Mouse (Mus musculus) midbrain, embryonic 13.5 days (tissue): Measurements from ENCODE around the gene Dnah12. TPM values are rescaled to one million over a fixed set of nuclear protein-coding genes. Genes with fewer than 3 reads are reported as not detected.

ENCODE experiments used
- ATAC-seq: fragments of 200-750 bp; cut with Nextera tagmentation; 2 replicates; pipeline ENCODE4 v1.8.0; 2017; ENCODE audit warnings: mild to moderate bottlenecking, moderate TSS enrichment, moderate library complexity
- H3K27ac ChIP-seq: fragments of 300-500 bp; sonication (generic); 2 replicates; pipeline ENCODE4 v1.5.1; 2015; ENCODE audit warnings: inconsistent platforms, mild to moderate bottlenecking, moderate library complexity
- H3K27me3 ChIP-seq: fragments of 300-500 bp; sonication (generic); 2 replicates; pipeline ENCODE4 v1.6.1; 2015; ENCODE audit warnings: mild to moderate bottlenecking, inconsistent platforms
- H3K36me3 ChIP-seq: fragments of 300-500 bp; sonication (generic); 2 replicates; pipeline ENCODE4 v1.6.1; 2015; ENCODE audit warnings: mild to moderate bottlenecking, inconsistent platforms
- H3K4me1 ChIP-seq: fragments of 300-500 bp; sonication (generic); replicated peaks from 2 replicates; pipeline ENCODE4 v1.6.1; 2015; ENCODE audit warnings: inconsistent platforms
- H3K4me2 ChIP-seq: fragments of 300-500 bp; sonication (generic); replicated peaks from 2 replicates; pipeline ENCODE4 v1.6.1; 2015; ENCODE audit warnings: moderate library complexity, mild to moderate bottlenecking, inconsistent platforms
- H3K4me3 ChIP-seq: fragments of 300-500 bp; sonication (generic); replicated peaks from 2 replicates; pipeline ENCODE4 v1.5.1; 2015; ENCODE audit warnings: mild to moderate bottlenecking, inconsistent platforms
- H3K9ac ChIP-seq: fragments of 300-500 bp; sonication (generic); replicated peaks from 2 replicates; pipeline ENCODE4 v1.6.1; 2015; ENCODE audit warnings: mild to moderate bottlenecking, inconsistent platforms
- H3K9me3 ChIP-seq: fragments of 300-500 bp; sonication (generic); 2 replicates; pipeline ENCODE4 v1.6.1; 2016; ENCODE audit warnings: mild to moderate bottlenecking, inconsistent platforms
- WGBS: fragments of 180-500 bp; shearing (Covaris S2); methylation state at CpG from one replicate; pipeline ENCODE4 v1.1.7; 2015; 5-methylcytosine and 5-hydroxymethylcytosine counted together
- polyA plus RNA-seq: library from polyadenylated mRNA; unstranded; fragments of >200 nt; fragmentation: Nextera tagmentation; extraction: Ambion mirVana; gene quantifications from 2 replicates; pipeline ENCODE4 v1.2.1, GENCODE M21; 2015

Gene Dnah12
- polyA plus RNA-seq, 1 experiment from 2014 or later: 0.05 TPM

- no peaks in the 10 kb centered on the region for H3K36me3 ChIP-seq
- H3K27me3 ChIP-seq: no peaks in the 10 kb centered on the region
- H3K4me1 ChIP-seq: no peaks in the 10 kb centered on the region
- H3K9ac ChIP-seq: no peak overlapping the region
- no peak overlapping the region for H3K27ac ChIP-seq
- WGBS: 79% methylated on average over 4 of the region's 4 CpGs
- ATAC-seq: no peak
- H3K4me2 ChIP-seq: no peak overlapping the region
- H3K4me3 ChIP-seq: no peak overlapping the region
- no peaks in the 10 kb centered on the region for H3K9me3 ChIP-seq
These were observed 123.7 kb downstream of the Dnah12 start for GRCm38 (mm10) chr14:26816785-26817184.

GRCm38 (mm10) chr14:26826020-26826419 is 132.9 kb downstream of the Dnah12 start:
- H3K4me3 ChIP-seq: no peak overlapping the region
- no peak overlapping the region for H3K9ac ChIP-seq
- H3K4me1 ChIP-seq: no peaks in the 10 kb centered on the region
- ATAC-seq: no peak
- no peaks in the 10 kb centered on the region for H3K36me3 ChIP-seq
- H3K27ac ChIP-seq: no peak overlapping the region
- WGBS: 95% methylated on average over 2 of the region's 2 CpGs
- no peak overlapping the region for H3K4me2 ChIP-seq
- H3K9me3 ChIP-seq: no peaks in the 10 kb centered on the region
- H3K27me3 ChIP-seq: no peaks in the 10 kb centered on the region

DNA sequence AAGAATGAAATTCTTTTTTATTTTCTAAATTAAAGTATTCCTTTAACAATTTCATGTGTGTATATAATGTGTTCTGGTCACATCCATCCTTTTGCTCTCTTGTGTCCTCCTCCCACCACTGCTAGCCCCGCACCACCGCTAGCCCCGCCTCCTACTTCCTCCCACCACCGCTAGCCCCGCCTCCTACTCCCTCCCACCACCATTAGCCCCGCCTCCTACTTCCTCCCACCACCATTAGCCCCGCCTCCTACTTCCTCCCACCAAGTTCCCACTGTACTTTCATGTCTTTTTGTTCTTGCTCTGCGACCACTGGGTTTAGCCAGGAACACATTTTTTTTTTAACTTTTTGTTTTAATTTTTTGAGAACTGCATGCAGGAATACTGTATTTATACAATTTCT is 160.0 kb downstream of the Dnah12 start:
- no peaks in the 10 kb centered on the region for H3K36me3 ChIP-seq
- no peak overlapping the region for H3K4me2 ChIP-seq
- ATAC-seq: no peak
- H3K27ac ChIP-seq: no peak overlapping the region
- 81% methylated on average over 8 of the region's 8 CpGs for WGBS
- no peaks in the 10 kb centered on the region for H3K27me3 ChIP-seq
- no peaks in the 10 kb centered on the region for H3K4me1 ChIP-seq
- H3K4me3 ChIP-seq: no peak overlapping the region
- no peak overlapping the region for H3K9ac ChIP-seq
- H3K9me3 ChIP-seq: no peaks in the 10 kb centered on the region

DNA sequence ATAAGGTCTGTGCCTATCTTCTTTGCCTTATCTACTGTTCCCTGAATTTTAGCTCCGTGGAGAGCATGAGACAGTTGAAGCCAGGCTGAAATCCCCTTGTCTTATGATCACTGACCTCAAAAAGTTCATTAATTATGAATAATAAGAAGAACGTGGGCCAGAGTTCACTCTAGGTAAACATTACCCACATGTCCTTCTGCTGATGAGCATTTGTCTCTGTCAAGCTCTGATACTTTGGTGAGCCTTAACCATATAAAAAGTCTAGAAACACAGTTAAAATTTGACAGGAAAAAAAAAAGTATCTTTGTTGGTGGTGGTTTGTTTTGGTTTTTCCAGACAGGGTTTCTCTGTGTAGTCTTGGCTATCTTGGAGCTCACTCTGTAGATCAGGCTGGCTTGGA is 161.0 kb downstream of the Dnah12 start:
- no peaks in the 10 kb centered on the region for H3K4me1 ChIP-seq
- H3K4me2 ChIP-seq: no peak overlapping the region
- WGBS: 84% methylated on average over 2 of the region's 2 CpGs
- H3K9ac ChIP-seq: no peak overlapping the region
- no peak for ATAC-seq
- H3K27me3 ChIP-seq: no peaks in the 10 kb centered on the region
- H3K9me3 ChIP-seq: no peaks in the 10 kb centered on the region
- H3K27ac ChIP-seq: no peak overlapping the region
- H3K36me3 ChIP-seq: no peaks in the 10 kb centered on the region
- H3K4me3 ChIP-seq: no peak overlapping the region

DNA sequence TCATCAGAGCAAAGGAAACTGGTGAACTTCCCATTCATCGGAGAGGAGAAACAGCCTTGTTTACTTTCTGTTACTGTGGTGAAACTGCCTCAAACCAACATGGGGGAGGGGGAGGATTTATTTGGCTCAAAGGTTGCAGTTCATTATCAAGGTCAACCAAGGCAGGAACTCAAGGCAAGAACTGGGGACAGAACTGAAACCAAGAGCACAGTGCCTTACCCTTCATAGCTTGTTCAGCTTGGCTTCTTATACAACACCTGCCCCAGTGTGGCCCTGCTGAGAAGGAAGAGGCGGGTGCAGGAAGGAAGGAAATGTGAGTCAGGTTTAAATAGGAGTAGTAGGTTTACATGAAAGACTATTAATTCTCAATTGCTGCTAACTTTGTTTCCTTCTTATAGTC is 165.3 kb downstream of the Dnah12 start:
- WGBS: 88% methylated on average over 2 of the region's 2 CpGs
- Histone ChIP-seq H3K36me3 (no peaks in the 10 kb centered on the region), H3K4me2 (no peak overlapping the region), H3K9ac (no peak overlapping the region), H3K4me1 (no peaks in the 10 kb centered on the region), H3K4me3 (no peak overlapping the region), H3K9me3 (no peaks in the 10 kb centered on the region), H3K27ac (no peak overlapping the region), H3K27me3 (no peaks in the 10 kb centered on the region)
- no peak for ATAC-seq

- WGBS: 97% methylated on average over 3 of the region's 3 CpGs
- no peak overlapping the region for H3K4me2 ChIP-seq
- no peaks in the 10 kb centered on the region for H3K27me3 ChIP-seq
- ATAC-seq: no peak
- no peaks in the 10 kb centered on the region for H3K36me3 ChIP-seq
- no peak overlapping the region for H3K4me3 ChIP-seq
- H3K27ac ChIP-seq: no peak overlapping the region
- H3K9ac ChIP-seq: no peak overlapping the region
- H3K4me1 ChIP-seq: no peaks in the 10 kb centered on the region
- H3K9me3 ChIP-seq: no peaks in the 10 kb centered on the region
These were observed 165.9 kb downstream of the Dnah12 start for GRCm38 (mm10) chr14:26859024-26859423.

GRCm38 (mm10) chr14:26867356-26867755 is 174.3 kb downstream of the Dnah12 start:
- Histone ChIP-seq H3K4me3 (no peak overlapping the region), H3K9ac (no peak overlapping the region), H3K4me1 (no peaks in the 10 kb centered on the region), H3K9me3 (no peaks in the 10 kb centered on the region), H3K36me3 (no peaks in the 10 kb centered on the region), H3K27me3 (no peaks in the 10 kb centered on the region), H3K27ac (no peak overlapping the region), H3K4me2 (no peak overlapping the region)
- no peak for ATAC-seq
- 70% methylated on average over 9 of the region's 9 CpGs for WGBS

- no peaks in the 10 kb centered on the region for H3K36me3 ChIP-seq
- H3K4me3 ChIP-seq: no peak overlapping the region
- no peak for ATAC-seq
- H3K27me3 ChIP-seq: no peaks in the 10 kb centered on the region
- H3K9me3 ChIP-seq: no peaks in the 10 kb centered on the region
- WGBS: 93% methylated on average over 5 of the region's 5 CpGs
- H3K27ac ChIP-seq: no peak overlapping the region
- H3K4me2 ChIP-seq: no peak overlapping the region
- H3K9ac ChIP-seq: no peak overlapping the region
- no peaks in the 10 kb centered on the region for H3K4me1 ChIP-seq
These were observed 175.2 kb downstream of the Dnah12 start for GRCm38 (mm10) chr14:26868299-26868698.

DNA sequence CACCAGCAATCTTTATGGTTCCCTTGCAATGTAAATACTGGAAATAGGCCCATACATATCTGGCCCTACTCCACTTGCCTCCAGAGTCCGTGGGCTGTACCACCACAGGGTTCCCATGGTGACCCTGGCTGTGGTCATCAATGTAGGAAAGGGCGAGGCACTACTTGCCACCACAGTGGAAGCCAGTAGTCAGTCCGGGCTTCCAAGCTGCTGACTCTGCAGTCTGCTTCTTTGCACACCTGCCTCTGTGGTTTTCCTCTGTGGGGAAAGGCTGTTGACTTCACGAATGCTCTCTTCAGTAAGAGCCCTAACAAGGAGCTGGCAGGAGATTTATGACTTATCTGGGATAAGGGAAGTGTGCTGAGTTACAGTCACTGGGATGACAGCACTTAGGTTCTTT is 185.7 kb downstream of the Dnah12 start:
- no peak for ATAC-seq
- WGBS: 86% methylated on average over 4 of the region's 4 CpGs
- H3K4me3 ChIP-seq: no peak overlapping the region

GRCm38 (mm10) chr14:26879976-26880375 is 186.9 kb downstream of the Dnah12 start:
- Histone ChIP-seq H3K4me2 (no peak overlapping the region), H3K9me3 (no peaks in the 10 kb centered on the region), H3K4me1 (no peaks in the 10 kb centered on the region), H3K27me3 (no peaks in the 10 kb centered on the region), H3K4me3 (no peak overlapping the region), H3K27ac (no peak overlapping the region), H3K9ac (no peak overlapping the region), H3K36me3 (no peaks in the 10 kb centered on the region)
- 80% methylated on average over 2 of the region's 2 CpGs for WGBS
- ATAC-seq: no peak

More for the DNA sequence above, 185.7 kb downstream of the Dnah12 start:
- Histone ChIP-seq H3K36me3 (no peaks in the 10 kb centered on the region), H3K27me3 (no peaks in the 10 kb centered on the region), H3K27ac (no peak overlapping the region), H3K4me1 (no peaks in the 10 kb centered on the region), H3K9ac (no peak overlapping the region), H3K9me3 (no peaks in the 10 kb centered on the region), H3K4me2 (no peak overlapping the region)

DNA sequence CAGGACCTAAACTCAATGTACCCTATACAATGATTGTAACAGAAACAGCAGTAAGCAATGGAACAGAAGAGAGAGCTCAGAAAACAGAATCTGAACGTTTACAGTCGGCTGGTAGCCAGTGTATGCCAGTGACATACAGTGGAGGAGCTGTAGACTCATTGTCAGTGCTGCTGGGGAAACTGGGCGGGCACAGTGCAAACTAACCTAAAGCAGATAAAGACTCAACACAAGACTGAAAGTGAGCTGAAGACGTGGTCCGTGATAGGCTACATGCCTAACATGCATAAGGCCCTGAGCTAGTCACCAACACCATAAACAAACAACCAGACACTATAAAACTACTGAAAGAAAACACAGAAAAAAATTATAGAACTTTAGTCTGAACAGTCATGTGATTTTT is 188.6 kb downstream of the Dnah12 start:
- no peaks in the 10 kb centered on the region for H3K27me3 ChIP-seq
- no peaks in the 10 kb centered on the region for H3K4me1 ChIP-seq
- no peak overlapping the region for H3K9ac ChIP-seq
- H3K4me2 ChIP-seq: no peak overlapping the region
- no peak overlapping the region for H3K4me3 ChIP-seq
- no peak for ATAC-seq
- no peak overlapping the region for H3K27ac ChIP-seq
- no peaks in the 10 kb centered on the region for H3K36me3 ChIP-seq
- no peaks in the 10 kb centered on the region for H3K9me3 ChIP-seq
- 89% methylated on average over 5 of the region's 5 CpGs for WGBS

- Histone ChIP-seq H3K4me2 (no peak overlapping the region), H3K9ac (no peak overlapping the region), H3K36me3 (no peaks in the 10 kb centered on the region), H3K4me3 (no peak overlapping the region), H3K9me3 (no peaks in the 10 kb centered on the region), H3K4me1 (no peaks in the 10 kb centered on the region), H3K27ac (no peak overlapping the region), H3K27me3 (no peaks in the 10 kb centered on the region)
- 56% methylated on average over 3 of the region's 3 CpGs for WGBS
- no peak for ATAC-seq
These were observed 194.2 kb downstream of the Dnah12 start for GRCm38 (mm10) chr14:26887244-26887643.

DNA sequence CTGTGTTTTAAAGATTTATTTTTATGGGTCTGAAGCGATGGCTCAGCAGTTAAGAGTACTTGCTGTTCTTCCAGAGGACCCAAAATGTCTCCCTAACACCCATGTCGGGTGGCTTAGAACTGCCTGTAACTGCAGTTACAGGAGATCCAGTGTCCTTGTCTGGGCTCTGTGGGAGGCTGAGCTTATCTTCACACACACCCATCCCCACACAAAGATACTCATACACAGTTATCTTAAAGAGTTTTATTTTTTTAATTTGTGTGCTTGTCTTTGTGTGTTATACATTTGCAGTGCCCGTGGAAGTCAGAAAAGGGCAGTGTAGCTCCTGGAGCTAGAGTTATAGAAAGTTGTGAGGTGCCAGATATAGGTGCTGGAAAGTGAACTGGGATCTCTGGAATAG is 197.7 kb downstream of the Dnah12 start:
- Histone ChIP-seq H3K4me3 (no peak overlapping the region), H3K9me3 (no peaks in the 10 kb centered on the region), H3K36me3 (no peaks in the 10 kb centered on the region), H3K4me2 (no peak overlapping the region), H3K27me3 (no peaks in the 10 kb centered on the region), H3K9ac (no peak overlapping the region), H3K4me1 (no peaks in the 10 kb centered on the region), H3K27ac (no peak overlapping the region)
- WGBS: 94% methylated on average over 3 of the region's 3 CpGs
- ATAC-seq: no peak
